Mouse (Mus musculus) intestine, embryonic 16.5 days (tissue): ENCODE results near the gene Pus7. TPM values are rescaled to one million over a fixed set of nuclear protein-coding genes. Genes with fewer than 3 reads are reported as not detected.

Experiments used
- ATAC-seq: fragments of 200-750 bp; cut with Nextera tagmentation; 2 replicates; pipeline ENCODE4 v1.8.0; 2017; ENCODE audit warnings: moderate TSS enrichment, moderate library complexity
- H3K27ac ChIP-seq: fragments of 300-500 bp; sonication (generic); 2 replicates; pipeline ENCODE4 v1.5.1; 2014; ENCODE audit warnings: mild to moderate bottlenecking, low read length
- H3K27me3 ChIP-seq: fragments of 300-500 bp; sonication (generic); replicated peaks from 2 replicates; pipeline ENCODE4 v1.6.1; 2014; ENCODE audit warnings: low read length, control low read depth, mixed read lengths; ENCODE audit not compliant: control insufficient read depth, insufficient read depth
- H3K36me3 ChIP-seq: fragments of 300-500 bp; sonication (generic); 2 replicates; pipeline ENCODE4 v1.6.1; 2014; ENCODE audit warnings: low read length, control low read depth; ENCODE audit not compliant: control insufficient read depth, insufficient read depth
- H3K4me1 ChIP-seq: fragments of 300-500 bp; sonication (generic); 2 replicates; pipeline ENCODE4 v1.6.1; 2014; ENCODE audit warnings: low read length, control low read depth, mixed read lengths; ENCODE audit not compliant: control insufficient read depth, insufficient read depth
- H3K4me2 ChIP-seq: fragments of 300-500 bp; sonication (generic); 2 replicates; pipeline ENCODE4 v1.6.1; 2014; ENCODE audit warnings: low read depth, low read length, control low read depth
- H3K4me3 ChIP-seq: fragments of 300-500 bp; sonication (generic); 2 replicates; pipeline ENCODE4 v1.5.1; 2014; ENCODE audit warnings: mild to moderate bottlenecking, low read length
- H3K9ac ChIP-seq: fragments of 300-500 bp; sonication (generic); 2 replicates; pipeline ENCODE4 v1.6.1; 2014; ENCODE audit warnings: low read depth, low read length
- H3K9me3 ChIP-seq: fragments of 300-500 bp; sonication (generic); 2 replicates; pipeline ENCODE4 v1.6.1; 2016; ENCODE audit warnings: low read length, control low read depth; ENCODE audit not compliant: control insufficient read depth
- WGBS: fragments of 180-500 bp; shearing (Covaris S2); extraction: QIAGEN DNeasy Blood & Tissue Kit; methylation state at CpG from one replicate; pipeline ENCODE4 v1.1.7; 2014; 5-methylcytosine and 5-hydroxymethylcytosine counted together
- polyA plus RNA-seq: library from polyadenylated mRNA; unstranded; fragments of >200 nt; fragmentation: Nextera tagmentation; extraction: Ambion mirVana; gene quantifications from 2 replicates; pipeline ENCODE4 v1.2.1, GENCODE M21; 2015

Pus7 gene
- polyA plus RNA-seq, 1 experiment from 2014 or later = 29.6 TPM

- peak overlapping the region; percentile 87; the same call in 1 of the 2 replicates for H3K4me2 ChIP-seq
- no peak overlapping the region for H3K27ac ChIP-seq
- 0 out of 2 replicates have a peak, but pooled peaks cover 2% of the 10 kb centered on the region for H3K36me3 ChIP-seq
- H3K9me3 ChIP-seq = no peaks in the 10 kb centered on the region
- WGBS = 79% methylated on average over 4 of the region's 4 CpGs
- no peak overlapping the region for H3K4me3 ChIP-seq
- ATAC-seq = no peak
- peaks cover 7% of the 10 kb centered on the region; the same call in 1 of the 2 replicates for H3K4me1 ChIP-seq
- H3K27me3 ChIP-seq = no peaks in the 10 kb centered on the region
- H3K9ac ChIP-seq = no peak overlapping the region
These were observed 5.6 kb upstream of the Pus7 start for GRCm38 (mm10) chr5:23789078-23789612.

- Histone ChIP-seq H3K4me1 (peaks cover 7% of the 10 kb centered on the region; the same call in 1 of the 2 replicates), H3K9me3 (no peaks in the 10 kb centered on the region), H3K27me3 (no peaks in the 10 kb centered on the region), H3K27ac (no peak overlapping the region; the same call in none of the 2 replicates), H3K4me2 (peak overlapping the region; percentile 87), H3K4me3 (peak overlapping the region; percentile 99), H3K36me3 (0 out of 2 replicates have a peak, but pooled peaks cover 2% of the 10 kb centered on the region), H3K9ac (peak overlapping the region; percentile 98)
- 40% methylated on average over 3 of the region's 3 CpGs for WGBS
- ATAC-seq = no peak
These were observed 4.9 kb upstream of the Pus7 start for GRCm38 (mm10) chr5:23788390-23788830.

DNA sequence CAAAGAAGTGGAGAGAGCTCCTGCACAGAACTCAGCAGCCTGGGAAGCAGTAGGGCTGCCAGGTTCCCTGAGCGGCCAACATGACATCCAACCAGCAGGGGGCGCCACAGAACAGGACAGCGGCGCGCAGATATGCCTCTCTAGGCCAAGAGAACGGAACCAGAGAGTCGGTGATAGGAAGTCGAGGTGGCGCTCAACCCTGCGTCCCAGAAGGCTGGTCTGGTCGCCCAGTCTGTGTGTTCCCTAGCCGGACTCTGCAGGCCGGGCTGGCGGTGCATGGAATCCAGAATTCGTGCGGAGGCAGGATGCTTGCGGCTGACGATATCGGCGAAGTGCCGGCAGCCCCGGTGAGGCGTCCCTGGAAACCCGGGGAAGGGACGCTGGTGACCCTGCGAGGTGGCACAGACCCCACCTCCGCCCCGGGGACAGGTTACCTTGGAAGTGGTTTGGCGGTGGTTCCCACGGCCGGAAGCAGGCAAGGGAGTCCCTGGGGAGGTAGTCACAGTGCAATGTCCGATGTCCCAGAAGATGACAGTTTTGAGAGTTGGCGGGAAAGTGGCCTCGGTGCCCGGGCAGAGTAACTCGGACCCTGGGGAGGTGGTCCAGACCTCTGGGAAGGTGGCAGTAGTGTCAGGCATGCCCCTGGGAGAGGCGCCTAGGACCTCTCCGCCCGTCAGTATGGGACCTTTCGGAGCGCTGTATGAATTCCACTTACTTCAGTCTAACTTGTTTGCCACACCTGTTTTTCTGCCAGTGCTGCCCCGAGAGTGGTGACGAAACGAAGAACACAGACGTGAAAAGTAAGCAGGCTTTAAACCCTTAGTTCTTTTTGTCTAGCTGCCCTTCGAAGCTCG, 4.3 kb upstream of the Pus7 start, which contains the start of gene Rint1:
Gene Rint1, plus strand, starts transcription at position 176 of the 854 bp plus-strand sequence.
- Histone ChIP-seq H3K9me3 (no peaks in the 10 kb centered on the region), H3K4me3 (peak within 1 kb of the TSS; percentile 99), H3K27me3 (no peaks in the 10 kb centered on the region), H3K27ac (peak within 1 kb of the TSS; percentile 86), H3K36me3 (0 out of 2 replicates have a peak, but pooled peaks cover 2% of the 10 kb centered on the region), H3K9ac (peak within 1 kb of the TSS; percentile 98), H3K4me1 (peaks cover 7% of the 10 kb centered on the region; the same call in 1 of the 2 replicates), H3K4me2 (peak within 1 kb of the TSS; percentile 87)
- WGBS = 2% methylated on average over 47 of the region's 47 CpGs
- peak; percentile 86 for ATAC-seq

GRCm38 (mm10) chr5:23782051-23782810, 1.3 kb downstream of the Pus7 start:
- H3K27ac ChIP-seq = no peak overlapping the region
- ATAC-seq = no peak
- H3K4me1 ChIP-seq = peaks cover 12% of the 10 kb centered on the region
- WGBS = 46% methylated on average over 8 of the region's 8 CpGs
- H3K36me3 ChIP-seq = no peaks in the 10 kb centered on the region
- H3K4me3 ChIP-seq = peak overlapping the region; percentile 89
- no peaks in the 10 kb centered on the region for H3K9me3 ChIP-seq
- peak overlapping the region; percentile 75 for H3K4me2 ChIP-seq
- peak overlapping the region; percentile 75 for H3K9ac ChIP-seq
- H3K27me3 ChIP-seq = no peaks in the 10 kb centered on the region

DNA sequence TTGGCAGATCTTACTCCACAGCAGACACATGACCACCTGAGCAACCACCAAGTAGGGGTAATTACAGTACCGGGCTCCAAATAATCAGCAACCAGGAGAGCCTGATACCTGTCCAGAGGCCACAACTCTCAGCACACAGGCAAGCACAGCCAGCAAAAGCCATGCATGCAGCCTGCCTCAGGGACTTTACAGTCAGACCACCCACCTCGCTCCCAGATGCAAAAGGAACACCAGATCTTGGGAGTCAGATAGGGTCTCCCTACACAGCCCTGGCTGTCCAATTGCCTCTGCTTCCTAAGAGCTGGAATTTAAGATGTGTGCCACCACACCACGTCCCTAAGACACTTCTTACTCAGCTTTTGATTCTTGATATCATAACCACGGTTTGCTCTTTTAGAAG, 2.3 kb downstream of the Pus7 start:
- WGBS = 63% methylated on average over 4 of the region's 4 CpGs
- Histone ChIP-seq H3K4me2 (no peak overlapping the region), H3K27ac (no peak overlapping the region), H3K36me3 (no peaks in the 10 kb centered on the region), H3K9ac (no peak overlapping the region; the same call in 1 of the 2 replicates), H3K9me3 (no peaks in the 10 kb centered on the region), H3K4me1 (peaks cover 12% of the 10 kb centered on the region), H3K27me3 (no peaks in the 10 kb centered on the region), H3K4me3 (no peak overlapping the region)
- no peak for ATAC-seq

- WGBS = 88% methylated on average over 4 of the region's 4 CpGs
- Histone ChIP-seq H3K27me3 (no peaks in the 10 kb centered on the region), H3K36me3 (no peaks in the 10 kb centered on the region), H3K9me3 (no peaks in the 10 kb centered on the region), H3K4me2 (no peak overlapping the region), H3K4me3 (no peak overlapping the region), H3K9ac (no peak overlapping the region), H3K27ac (no peak overlapping the region), H3K4me1 (peaks cover 12% of the 10 kb centered on the region)
- ATAC-seq = no peak
These were observed 3.0 kb downstream of the Pus7 start for GRCm38 (mm10) chr5:23780516-23780915.

GRCm38 (mm10) chr5:23774186-23774585, 9.3 kb downstream of the Pus7 start:
- Histone ChIP-seq H3K9ac (no peak overlapping the region), H3K36me3 (no peaks in the 10 kb centered on the region), H3K4me1 (no peaks in the 10 kb centered on the region), H3K27ac (no peak overlapping the region), H3K4me3 (no peak overlapping the region), H3K4me2 (no peak overlapping the region), H3K27me3 (no peaks in the 10 kb centered on the region), H3K9me3 (no peaks in the 10 kb centered on the region)
- WGBS = 82% methylated on average over 6 of the region's 6 CpGs
- no peak for ATAC-seq

GRCm38 (mm10) chr5:23771105-23771504, 12.4 kb downstream of the Pus7 start:
- Histone ChIP-seq H3K9ac (no peak overlapping the region), H3K36me3 (no peaks in the 10 kb centered on the region), H3K27me3 (no peaks in the 10 kb centered on the region), H3K27ac (no peak overlapping the region), H3K9me3 (no peaks in the 10 kb centered on the region), H3K4me1 (no peaks in the 10 kb centered on the region), H3K4me2 (no peak overlapping the region), H3K4me3 (no peak overlapping the region)
- ATAC-seq = no peak
- WGBS = 46% methylated on average over 8 of the region's 8 CpGs

DNA sequence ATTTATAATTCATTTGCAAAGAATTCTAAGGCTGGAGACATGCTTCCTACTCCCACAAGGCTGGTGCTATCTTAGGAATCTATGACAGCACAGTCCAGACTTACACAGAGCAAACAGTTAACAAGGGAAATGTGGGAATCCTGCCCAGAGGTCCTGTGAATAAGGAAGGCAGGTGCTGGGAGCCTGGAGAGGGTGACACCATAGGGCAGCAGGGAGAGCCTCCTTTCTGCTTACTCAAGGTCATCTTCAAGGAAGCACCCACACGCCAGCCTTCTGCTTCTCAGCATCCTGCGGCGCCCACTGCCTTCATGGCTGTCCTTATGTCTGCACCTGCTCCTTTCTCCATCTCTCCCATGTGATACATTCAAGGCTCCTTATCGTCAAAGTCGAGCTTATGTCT, 19.0 kb downstream of the Pus7 start:
- WGBS = 96% methylated on average over 5 of the region's 5 CpGs
- Histone ChIP-seq H3K9ac (no peak overlapping the region), H3K4me2 (no peak overlapping the region), H3K27ac (no peak overlapping the region), H3K27me3 (no peaks in the 10 kb centered on the region), H3K4me1 (no peaks in the 10 kb centered on the region), H3K9me3 (no peaks in the 10 kb centered on the region), H3K4me3 (no peak overlapping the region), H3K36me3 (peaks cover 3% of the 10 kb centered on the region; the same call in 1 of the 2 replicates)
- no peak for ATAC-seq
